Mouse (Mus musculus) lung, postnatal 0 days (tissue): Measurements from ENCODE around the gene Ago4. TPM values are rescaled to one million over a fixed set of nuclear protein-coding genes. Genes with fewer than 3 reads are reported as not detected.

Experiments
- ATAC-seq: fragments of 200-750 bp; cut with Nextera tagmentation; 2 replicates; pipeline ENCODE4 v1.8.0; 2017; ENCODE audit warnings: moderate library complexity
- DNase-seq: peaks from one replicate; pipeline ENCODE4 v3.0.0-alpha.2; 2016; ENCODE audit warnings: low spot score
- H3K27ac ChIP-seq: fragments of 300-500 bp; sonication (generic); 2 replicates; pipeline ENCODE4 v1.5.1; 2014; ENCODE audit warnings: antibody characterized with exemption, mild to moderate bottlenecking, low read length, mixed read lengths
- H3K27me3 ChIP-seq: fragments of 300-500 bp; sonication (generic); replicated peaks from 2 replicates; pipeline ENCODE4 v1.6.1; 2014; ENCODE audit warnings: low read length, mixed read lengths; ENCODE audit not compliant: insufficient read depth
- H3K36me3 ChIP-seq: fragments of 300-500 bp; sonication (generic); 2 replicates; pipeline ENCODE4 v1.6.1; 2014; ENCODE audit warnings: low read length, mixed read lengths; ENCODE audit not compliant: insufficient read depth
- H3K4me1 ChIP-seq: fragments of 300-500 bp; sonication (generic); 2 replicates; pipeline ENCODE4 v1.6.1; 2014; ENCODE audit warnings: antibody characterized with exemption, low read depth, low read length, mixed read lengths; ENCODE audit not compliant: insufficient read depth
- H3K4me2 ChIP-seq: fragments of 300-500 bp; sonication (generic); replicated peaks from 2 replicates; pipeline ENCODE4 v1.6.1; 2014; ENCODE audit warnings: low read depth, mild to moderate bottlenecking, low read length, moderate library complexity, mixed read lengths
- H3K4me3 ChIP-seq: fragments of 300-500 bp; sonication (generic); 2 replicates; pipeline ENCODE4 v1.5.1; 2014; ENCODE audit warnings: low read depth, low read length
- H3K9ac ChIP-seq: fragments of 300-500 bp; sonication (generic); replicated peaks from 2 replicates; pipeline ENCODE4 v1.6.1; 2014; ENCODE audit warnings: low read depth, mild to moderate bottlenecking
- H3K9me3 ChIP-seq: fragments of 300-500 bp; sonication (generic); 2 replicates; pipeline ENCODE4 v1.6.1; 2016; ENCODE audit warnings: low read length, mixed read lengths
- CTCF ChIP-seq: IDR thresholded peaks from 2 replicates; pipeline ENCODE4 v1.5.1; 2016; ENCODE audit warnings: antibody characterized with exemption, mild to moderate bottlenecking
- EP300 ChIP-seq: IDR thresholded peaks from 2 replicates; pipeline ENCODE4 v1.6.1; 2016; ENCODE audit warnings: antibody characterized with exemption, mild to moderate bottlenecking, control low read depth
- WGBS: fragments of 180-500 bp; shearing (Covaris S2); extraction: QIAGEN DNeasy Blood & Tissue Kit; methylation state at CpG from one replicate; pipeline ENCODE4 v1.1.7; 2014; 5-methylcytosine and 5-hydroxymethylcytosine counted together
- polyA plus RNA-seq: library from polyadenylated mRNA; unstranded; fragments of >200 nt; fragmentation: Nextera tagmentation; extraction: Ambion mirVana; gene quantifications from 2 replicates; pipeline ENCODE4 v1.2.1, GENCODE M21; 2015

The Ago4 gene
- polyA plus RNA-seq, 1 experiment from 2014 or later, result 5.6 TPM

GRCm38 (mm10) chr4:126533729-126534070 lies 428 bp upstream of the Ago4 start:
- Histone ChIP-seq H3K9ac (peak overlapping the region; percentile 74; the same call in 1 of the 2 replicates), H3K27me3 (no peaks in the 10 kb centered on the region), H3K36me3 (no peaks in the 10 kb centered on the region), H3K9me3 (no peaks in the 10 kb centered on the region), H3K27ac (peak overlapping the region; percentile 82; the same call in 1 of the 2 replicates), H3K4me3 (peak overlapping the region; percentile 83), H3K4me2 (peak overlapping the region; percentile 91), H3K4me1 (peaks cover 4% of the 10 kb centered on the region; the same call in 1 of the 2 replicates)
- 12% methylated on average over 5 of the region's 7 CpGs for WGBS
- ATAC-seq, result peak; percentile 23
- DNase-seq, result no peak
- TF ChIP-seq EP300, result no peak

DNA sequence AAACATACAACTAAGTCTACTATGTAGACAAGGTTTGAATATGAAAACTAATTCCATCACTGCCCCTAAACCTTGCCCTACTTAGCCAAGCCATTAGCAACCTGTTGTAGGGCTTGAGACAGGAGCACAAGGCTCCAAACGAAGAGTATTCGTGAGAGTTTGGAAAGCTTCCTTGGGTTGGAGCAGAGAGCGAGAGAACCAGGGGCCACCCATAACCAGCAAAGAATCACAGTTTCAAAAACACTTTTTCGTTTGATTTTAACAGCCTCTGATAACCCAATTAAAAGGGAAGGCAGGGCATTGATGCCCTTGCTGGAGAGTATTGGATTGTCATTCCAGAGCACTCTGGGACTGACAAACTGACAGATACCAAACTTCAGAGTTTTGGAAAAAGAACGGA lies 980 bp downstream of the Ago4 start:
- Histone ChIP-seq H3K27me3 (no peaks in the 10 kb centered on the region), H3K27ac (peak overlapping the region; percentile 82; the same call in 1 of the 2 replicates), H3K36me3 (no peaks in the 10 kb centered on the region), H3K9me3 (no peaks in the 10 kb centered on the region), H3K9ac (peak overlapping the region; percentile 74), H3K4me1 (peaks cover 4% of the 10 kb centered on the region; the same call in 1 of the 2 replicates), H3K4me3 (peak overlapping the region; percentile 83), H3K4me2 (peak overlapping the region; percentile 91)
- TF ChIP-seq CTCF, result no peak
- TF ChIP-seq EP300, result no peak
- DNase-seq (no peak), ATAC-seq (no peak)
- 36% methylated on average over 5 of the region's 5 CpGs for WGBS

DNA sequence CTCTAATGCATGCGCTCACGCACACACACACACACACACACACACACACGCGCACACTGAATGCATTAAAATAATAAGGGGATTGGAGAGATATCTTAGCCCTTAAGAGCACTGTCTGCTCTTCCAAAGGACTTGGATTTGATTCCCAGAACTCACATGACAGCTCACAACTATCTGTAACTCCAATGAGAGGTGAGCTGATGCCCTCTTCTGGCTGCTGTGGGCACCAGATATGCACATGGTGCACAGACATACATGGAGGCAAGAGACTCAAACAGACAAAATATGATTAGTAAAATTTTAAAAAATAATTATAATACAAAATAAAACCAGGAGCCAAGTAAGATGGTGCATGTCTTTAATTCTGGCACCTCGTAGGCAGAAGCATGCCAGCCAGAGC lies 6.4 kb downstream of the Ago4 start:
- Histone ChIP-seq H3K4me1 (no peaks in the 10 kb centered on the region), H3K4me2 (no peak overlapping the region), H3K4me3 (no peak overlapping the region), H3K27me3 (no peaks in the 10 kb centered on the region), H3K36me3 (no peaks in the 10 kb centered on the region), H3K27ac (no peak overlapping the region), H3K9ac (no peak overlapping the region), H3K9me3 (no peaks in the 10 kb centered on the region)
- 92% methylated on average over 5 of the region's 5 CpGs for WGBS
- no peak for DNase-seq
- ATAC-seq, result no peak
- peak; percentile 45 for TF ChIP-seq CTCF
- TF ChIP-seq EP300, result no peak

- no peak for TF ChIP-seq CTCF
- TF ChIP-seq EP300, result no peak
- no peaks in the 10 kb centered on the region for H3K4me1 ChIP-seq
- ATAC-seq, result no peak
- DNase-seq, result peak; percentile 53
- no peak overlapping the region for H3K4me3 ChIP-seq
- WGBS, result 57% methylated on average over 3 of the region's 3 CpGs
- H3K4me2 ChIP-seq, result no peak overlapping the region
- H3K9me3 ChIP-seq, result no peaks in the 10 kb centered on the region
- no peaks in the 10 kb centered on the region for H3K36me3 ChIP-seq
- H3K27me3 ChIP-seq, result no peaks in the 10 kb centered on the region
- H3K9ac ChIP-seq, result no peak overlapping the region
- H3K27ac ChIP-seq, result no peak overlapping the region
Measured at GRCm38 (mm10) chr4:126526164-126526563, 7.1 kb downstream of the Ago4 start.

- no peaks in the 10 kb centered on the region for H3K27me3 ChIP-seq
- no peak overlapping the region for H3K4me3 ChIP-seq
- H3K4me1 ChIP-seq, result no peaks in the 10 kb centered on the region
- H3K27ac ChIP-seq, result peak overlapping the region; percentile 84
- H3K36me3 ChIP-seq, result peaks cover 9% of the 10 kb centered on the region; the same call in 1 of the 2 replicates
- H3K4me2 ChIP-seq, result no peak overlapping the region
- no peak overlapping the region for H3K9ac ChIP-seq
- no peaks in the 10 kb centered on the region for H3K9me3 ChIP-seq
- TF ChIP-seq CTCF, result no peak
- TF ChIP-seq EP300, result peak; percentile 98
- DNase-seq (peak; percentile 94), ATAC-seq (peak; percentile 95)
- WGBS, result 59% methylated on average over 6 of the region's 6 CpGs
Measured at GRCm38 (mm10) chr4:126512308-126513066, 20.8 kb downstream of the Ago4 start.

DNA sequence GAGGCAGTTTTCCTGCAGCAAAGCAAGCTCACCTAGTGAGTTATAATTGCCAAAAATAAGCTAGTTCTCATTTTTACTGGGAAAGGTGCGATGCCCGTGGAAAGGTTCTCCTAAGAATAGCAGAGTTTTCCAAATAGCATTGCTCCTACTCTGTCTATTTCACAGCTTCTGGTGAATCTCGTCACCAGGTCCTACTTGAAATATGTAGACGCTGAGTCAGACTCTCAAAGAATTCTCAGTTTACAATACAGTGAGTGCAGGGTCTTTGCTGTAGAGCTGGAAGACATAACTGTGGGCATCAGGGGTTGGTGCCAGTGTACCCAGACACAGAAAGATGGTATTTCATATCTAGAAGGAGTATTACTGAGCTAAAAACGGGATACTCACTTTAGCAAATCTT lies 22.3 kb downstream of the Ago4 start:
- DNase-seq (peak; percentile 70), ATAC-seq (peak; percentile 49)
- Histone ChIP-seq H3K9ac (no peak overlapping the region), H3K4me3 (no peak overlapping the region), H3K27ac (peak overlapping the region; percentile 73), H3K27me3 (no peaks in the 10 kb centered on the region), H3K4me1 (no peaks in the 10 kb centered on the region), H3K36me3 (peaks cover 13% of the 10 kb centered on the region), H3K9me3 (no peaks in the 10 kb centered on the region), H3K4me2 (no peak overlapping the region)
- TF ChIP-seq CTCF (no peak), EP300 (peak; percentile 96)
- WGBS, result 57% methylated on average over 5 of the region's 5 CpGs
